Mouse (Mus musculus) common myeloid progenitor, adult 5-6 weeks (primary cell): ENCODE measurements at regions not wholly inside any gene's neighbourhood (a gene's known extent, or its start where the extent isn't known, plus 50 kb on each side); places are given as distances from the start of the nearest gene placed in this dataset.

Experiments used
- ATAC-seq: replicated peaks from 2 replicates; pipeline ENCODE4 v1.8.0; 2016; ENCODE audit warnings: low read depth, mild to moderate bottlenecking, moderate TSS enrichment, inconsistent platforms; ENCODE audit not compliant: poor library complexity, severe bottlenecking

GRCm38 (mm10) chr5:118352142-118352541 is 107.1 kb downstream of the 2410131K14Rik start:
- no peak for ATAC-seq

- no peak for ATAC-seq
Observed at GRCm38 (mm10) chr5:118353061-118353460, 108.0 kb downstream of the 2410131K14Rik start.

- 0 out of 2 replicates have a peak, but pooled peaks have one; percentile 13 for ATAC-seq
Observed at GRCm38 (mm10) chr5:118353689-118354088, 108.7 kb downstream of the 2410131K14Rik start.

GRCm38 (mm10) chr5:118354127-118354526 is 109.1 kb downstream of the 2410131K14Rik start:
- ATAC-seq = peak; percentile 98

GRCm38 (mm10) chr5:118354871-118355270 is 109.8 kb downstream of the 2410131K14Rik start:
- no peak for ATAC-seq

GRCm38 (mm10) chr5:118355287-118355686 is 110.3 kb downstream of the 2410131K14Rik start:
- no peak for ATAC-seq

GRCm38 (mm10) chr5:118355691-118356337 is 110.8 kb downstream of the 2410131K14Rik start:
- ATAC-seq = no peak

GRCm38 (mm10) chr5:118359646-118360373 is 114.8 kb downstream of the 2410131K14Rik start:
- ATAC-seq = peak; percentile 64

GRCm38 (mm10) chr5:118360374-118361064 is 115.5 kb downstream of the 2410131K14Rik start:
- no peak for ATAC-seq

- ATAC-seq = no peak
Observed at GRCm38 (mm10) chr5:118361133-118361852, 116.3 kb downstream of the 2410131K14Rik start.

GRCm38 (mm10) chr5:118361853-118362406 is 116.9 kb downstream of the 2410131K14Rik start:
- 0 out of 2 replicates have a peak, but pooled peaks have one; percentile 11 for ATAC-seq

- no peak for ATAC-seq
Observed at GRCm38 (mm10) chr5:118362738-118363137, 117.7 kb downstream of the 2410131K14Rik start.

GRCm38 (mm10) chr5:118363154-118363553 is 118.1 kb downstream of the 2410131K14Rik start:
- ATAC-seq = no peak

- peak; percentile 74 for ATAC-seq
Observed at GRCm38 (mm10) chr5:118364646-118365045, 119.6 kb downstream of the 2410131K14Rik start.

- ATAC-seq = no peak
Observed at GRCm38 (mm10) chr5:118365196-118365595, 120.2 kb downstream of the 2410131K14Rik start.

- ATAC-seq = no peak
Observed at GRCm38 (mm10) chr5:118365651-118366050, 120.6 kb downstream of the 2410131K14Rik start.

GRCm38 (mm10) chr5:118367047-118367446 is 122.0 kb downstream of the 2410131K14Rik start:
- ATAC-seq = no peak

GRCm38 (mm10) chr5:118373581-118373981 is 128.6 kb downstream of the 2410131K14Rik start:
- ATAC-seq = no peak

GRCm38 (mm10) chr5:118374968-118375367 is 129.9 kb downstream of the 2410131K14Rik start:
- ATAC-seq = no peak

GRCm38 (mm10) chr5:118375916-118376315 is 130.9 kb downstream of the 2410131K14Rik start:
- ATAC-seq = 0 out of 2 replicates have a peak, but pooled peaks have one; percentile 6
